Mouse (Mus musculus): ENCODE data around the gene Tmem240.

DNA sequence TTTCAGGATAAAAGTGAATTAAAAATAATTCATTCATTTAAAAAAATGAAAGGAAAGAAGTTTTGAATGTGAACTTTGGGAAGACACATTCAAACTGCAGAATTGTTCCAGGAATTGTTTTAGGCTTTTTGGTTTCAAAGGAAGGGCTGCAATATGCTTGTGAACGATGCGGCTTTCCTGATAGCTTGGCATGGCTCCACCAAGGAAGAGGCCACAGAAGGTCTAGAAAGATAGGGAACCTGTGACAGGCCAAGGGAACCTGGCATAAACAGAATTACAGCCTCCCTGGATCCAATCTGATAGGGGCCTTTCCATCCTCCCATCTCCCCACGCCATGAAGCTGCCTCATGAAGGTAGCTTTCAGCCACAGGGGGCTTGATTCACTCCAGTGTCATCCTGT is 53.7 kb downstream of the Tmem240 start:
- TF ChIP-seq CTCF (IDR thresholded peaks at IDR 0.05; ENCODE audit: extremely low read depth, insufficient read depth, low read length) (no peak), POLR2A (IDR thresholded peaks at IDR 0.05; ENCODE audit: extremely low read depth, insufficient read depth, low read length) (no peak)
